Mouse (Mus musculus) lung, adult 2 months (tissue): ENCODE results near the gene Bst2. TPM values are rescaled to one million over a fixed set of nuclear protein-coding genes. Genes with fewer than 3 reads are reported as not detected.
A peak's percentile ranks its signal among the peaks of the same experiment; 100 is the strongest.

Experiments
- DNase-seq: peaks from one replicate; pipeline ENCODE4 v3.0.0; 2022
- H3K4me1 ChIP-seq: fragments of 200-500 bp; 2 replicates; pipeline ENCODE4 v1.6.1; 2011; ENCODE audit warnings: low read length; ENCODE audit not compliant: control insufficient read depth, insufficient read depth
- H3K4me3 ChIP-seq: fragments of 200-500 bp; replicated peaks from 2 replicates; pipeline ENCODE3; 2011; ENCODE audit warnings: low read depth, mild to moderate bottlenecking, control low read depth, low read length; ENCODE audit errors: extremely low read depth
- CTCF ChIP-seq: fragments of 200-500 bp; IDR thresholded peaks from 2 replicates; pipeline ENCODE4 v1.5.1; 2011; ENCODE audit warnings: mild to moderate bottlenecking, low read length, control low read depth; ENCODE audit not compliant: insufficient read depth
- POLR2A ChIP-seq: fragments of 200-500 bp; IDR thresholded peaks from 2 replicates; pipeline ENCODE4 v1.6.1; 2011; ENCODE audit warnings: low read depth, mild to moderate bottlenecking, control low read depth, low read length, borderline replicate concordance; ENCODE audit errors: extremely low read depth
- WGBS: fragments of 180-500 bp; shearing (Covaris S2); methylation state at CpG from one replicate; pipeline ENCODE4 v1.1.7; 2018; 5-methylcytosine and 5-hydroxymethylcytosine counted together
- polyA plus RNA-seq: library from polyadenylated mRNA; depleted of rRNA; stranded (reverse); fragments of >200 nt; gene quantifications from 2 replicates; pipeline ENCODE4 v1.2.3, GENCODE M21; 2012

Gene Bst2
- polyA plus RNA-seq, 1 experiment: 437 TPM

DNA sequence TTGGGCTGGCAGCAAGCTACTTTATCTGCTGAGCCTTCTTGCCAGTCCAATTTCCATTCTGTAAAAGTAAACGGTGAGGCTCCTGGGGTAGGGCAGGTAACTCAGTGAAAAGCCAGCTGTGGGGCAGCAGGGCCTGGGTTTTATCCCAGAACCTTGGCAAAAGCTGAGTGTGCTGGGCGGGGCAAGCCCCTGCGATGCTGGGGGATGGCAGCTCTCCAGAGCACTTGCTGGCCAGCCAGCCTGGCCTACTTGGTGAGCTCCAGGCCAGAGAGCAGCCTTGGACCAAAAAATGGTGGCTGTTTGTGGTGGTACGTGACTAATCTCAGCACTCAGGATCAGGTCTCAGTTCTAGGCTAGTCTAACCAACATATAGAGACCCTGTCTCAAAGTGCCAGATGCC is 31.3 kb downstream of the Bst2 start:
- Histone ChIP-seq H3K4me3 (no peak overlapping the region), H3K4me1 (peaks cover 5% of the 10 kb centered on the region; the same call in 1 of the 2 replicates)
- 61% methylated on average over 4 of the region's 4 CpGs for WGBS
- no peak for TF ChIP-seq CTCF
- TF ChIP-seq POLR2A: no peak
- no peak for DNase-seq

GRCm38 (mm10) chr8:71505326-71505725 is 31.9 kb downstream of the Bst2 start:
- Histone ChIP-seq H3K4me1 (peaks cover 5% of the 10 kb centered on the region; the same call in 1 of the 2 replicates), H3K4me3 (no peak overlapping the region)
- TF ChIP-seq CTCF (no peak), POLR2A (no peak)
- DNase-seq: no peak
- 88% methylated on average over 4 of the region's 4 CpGs for WGBS

- H3K4me3 ChIP-seq: no peak overlapping the region
- DNase-seq: no peak
- WGBS: 91% methylated on average over 4 of the region's 4 CpGs
- TF ChIP-seq CTCF (no peak), POLR2A (0 out of 2 replicates have a peak, but pooled peaks have one; percentile 11)
- peaks cover 7% of the 10 kb centered on the region for H3K4me1 ChIP-seq
These were observed 32.9 kb downstream of the Bst2 start for GRCm38 (mm10) chr8:71504349-71504748.

- no peak for TF ChIP-seq CTCF
- no peak for TF ChIP-seq POLR2A
- Histone ChIP-seq H3K4me3 (no peak overlapping the region), H3K4me1 (peaks cover 31% of the 10 kb centered on the region)
- DNase-seq: no peak
- 25% methylated on average over 16 of the region's 16 CpGs for WGBS
These were observed 38.2 kb downstream of the Bst2 start for GRCm38 (mm10) chr8:71498816-71499690.

DNA sequence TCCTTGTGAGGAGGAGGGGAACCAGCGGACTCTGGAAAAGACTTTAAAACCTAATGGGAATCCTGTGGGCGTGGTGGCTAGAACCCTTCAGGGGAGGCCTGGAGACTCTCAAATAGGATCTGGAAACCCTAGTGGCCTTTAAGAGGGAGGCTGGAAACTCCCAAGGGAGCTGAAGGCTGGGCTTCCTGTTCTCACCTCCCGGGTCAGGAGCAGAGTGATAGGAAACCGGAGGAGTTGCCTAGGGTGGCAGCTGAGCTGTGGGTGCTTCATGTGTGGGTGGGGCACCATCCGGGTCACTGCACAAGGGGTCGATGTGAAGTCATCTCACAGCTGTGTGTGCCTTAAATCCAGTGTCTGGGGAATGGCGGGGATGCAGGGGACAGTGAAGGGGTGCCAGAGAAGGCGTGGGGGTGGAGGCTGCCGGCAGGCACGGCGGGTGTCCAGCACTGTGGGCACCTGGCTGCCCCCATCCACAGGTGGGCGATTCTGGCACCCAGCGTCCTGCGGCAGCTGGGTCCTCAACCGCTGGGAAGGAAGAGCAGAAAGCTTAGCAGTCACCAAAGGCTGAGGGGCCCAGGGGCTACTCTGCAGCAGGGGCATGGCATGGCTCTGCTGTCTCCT is 39.3 kb downstream of the Bst2 start:
- 31% methylated on average over 15 of the region's 15 CpGs for WGBS
- TF ChIP-seq POLR2A (no peak), CTCF (no peak)
- no peak overlapping the region for H3K4me3 ChIP-seq
- peaks cover 31% of the 10 kb centered on the region for H3K4me1 ChIP-seq
- DNase-seq: no peak

DNA sequence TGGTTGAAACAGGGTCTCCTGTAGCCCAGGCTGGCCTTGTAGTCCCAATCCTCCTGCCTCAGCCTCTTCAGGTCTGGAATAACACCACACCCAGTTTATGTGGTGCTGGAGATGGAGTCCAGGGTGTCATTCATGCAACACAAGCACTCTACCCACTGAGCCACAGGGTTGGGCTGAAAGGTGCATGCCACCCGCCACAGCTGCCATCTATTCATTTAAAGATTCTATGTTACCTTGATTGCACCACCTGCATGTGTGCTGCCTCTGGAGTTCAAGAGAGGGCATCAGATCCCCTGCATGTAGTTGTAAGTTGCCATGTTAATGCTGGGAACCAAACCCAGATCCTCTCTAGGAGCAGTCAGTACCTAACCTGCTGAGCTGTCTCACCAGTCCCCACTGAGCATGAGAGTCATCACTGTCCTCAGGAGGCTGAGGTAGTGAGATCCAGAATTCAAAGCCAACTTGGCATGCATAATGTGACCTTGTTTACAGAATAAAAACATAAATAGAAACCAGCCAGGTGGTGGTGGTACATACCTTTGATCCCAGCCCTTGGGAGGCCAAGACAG is 40.1 kb downstream of the Bst2 start:
- DNase-seq: no peak
- Histone ChIP-seq H3K4me1 (peaks cover 31% of the 10 kb centered on the region), H3K4me3 (no peak overlapping the region)
- 95% methylated on average over 1 of the region's 1 CpGs for WGBS
- TF ChIP-seq POLR2A: no peak
- no peak for TF ChIP-seq CTCF

DNA sequence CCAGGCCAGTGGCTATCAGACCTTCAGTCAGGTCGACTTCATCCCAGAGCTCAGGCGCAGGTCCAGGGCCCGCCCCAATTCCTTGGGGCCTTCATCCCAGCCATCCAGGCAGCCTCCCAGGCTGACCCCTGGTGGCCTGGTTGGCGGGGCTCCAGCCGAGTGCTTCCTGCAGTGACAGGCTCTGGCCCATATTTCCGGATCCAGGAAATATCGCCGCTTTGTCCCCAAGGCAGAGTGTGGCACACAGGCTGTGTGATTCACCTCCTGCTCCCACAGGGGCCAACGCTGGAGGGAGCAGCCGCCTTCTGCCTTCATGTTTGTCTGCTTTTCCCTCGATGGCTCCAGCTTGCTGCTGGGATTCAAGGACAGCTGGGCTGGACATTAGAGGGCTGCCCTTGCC is 40.8 kb downstream of the Bst2 start:
- WGBS: 31% methylated on average over 11 of the region's 11 CpGs
- no peak overlapping the region for H3K4me3 ChIP-seq
- TF ChIP-seq POLR2A (no peak), CTCF (0 out of 2 replicates have a peak, but pooled peaks have one; percentile 33)
- H3K4me1 ChIP-seq: peaks cover 31% of the 10 kb centered on the region
- DNase-seq: peak; percentile 78

DNA sequence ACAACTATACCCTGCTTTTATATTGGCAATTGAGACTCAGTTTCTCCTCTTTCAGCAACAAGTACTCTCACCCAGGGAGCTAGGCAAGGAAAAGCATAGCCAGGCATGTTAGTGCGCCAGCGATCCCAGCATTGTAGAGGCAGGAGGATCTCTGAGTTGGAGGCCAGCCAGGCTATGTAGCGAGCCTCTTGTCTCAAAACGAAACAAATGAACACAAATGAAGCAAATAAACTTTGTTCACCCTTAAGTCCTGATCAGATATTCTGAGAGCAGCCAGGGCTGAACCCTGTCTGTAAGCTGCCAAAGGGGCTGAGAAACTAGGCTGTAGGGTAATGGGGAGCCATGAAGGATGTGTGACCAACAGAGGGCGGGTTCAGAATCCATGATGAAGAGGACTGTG is 41.4 kb downstream of the Bst2 start:
- Histone ChIP-seq H3K4me3 (no peak overlapping the region), H3K4me1 (peaks cover 31% of the 10 kb centered on the region)
- no peak for TF ChIP-seq POLR2A
- TF ChIP-seq CTCF: no peak
- WGBS: 50% methylated on average over 5 of the region's 5 CpGs
- DNase-seq: no peak

GRCm38 (mm10) chr8:71495039-71495438 is 42.2 kb downstream of the Bst2 start:
- 6% methylated on average over 16 of the region's 16 CpGs for WGBS
- Histone ChIP-seq H3K4me1 (peaks cover 31% of the 10 kb centered on the region), H3K4me3 (no peak overlapping the region)
- peak; percentile 86 for DNase-seq
- TF ChIP-seq CTCF: peak; percentile 73
- TF ChIP-seq POLR2A: no peak
